Mouse (Mus musculus) spleen, adult 2 months (tissue): ENCODE results near the gene Derl2.

ENCODE experiments used
- CTCF ChIP-seq: fragments of 200-500 bp; IDR thresholded peaks from 2 replicates; pipeline ENCODE4 v1.5.1; 2011; ENCODE audit warnings: mild to moderate bottlenecking, inconsistent platforms; ENCODE audit not compliant: insufficient read depth, insufficient read length, insufficient replicate concordance; ENCODE audit errors: extremely low read depth
- POLR2A ChIP-seq: fragments of 200-500 bp; IDR thresholded peaks from 2 replicates; pipeline ENCODE4 v1.6.1; 2011; ENCODE audit warnings: low read depth, low read length, inconsistent platforms

GRCm38 (mm10) chr11:70969271-70969794, 50.3 kb downstream of the Derl2 start:
- no peak for TF ChIP-seq POLR2A
- no peak for TF ChIP-seq CTCF
